Comparison of ENCODE assay signal across 9 mouse cellular contexts in the genomic region with DNA sequence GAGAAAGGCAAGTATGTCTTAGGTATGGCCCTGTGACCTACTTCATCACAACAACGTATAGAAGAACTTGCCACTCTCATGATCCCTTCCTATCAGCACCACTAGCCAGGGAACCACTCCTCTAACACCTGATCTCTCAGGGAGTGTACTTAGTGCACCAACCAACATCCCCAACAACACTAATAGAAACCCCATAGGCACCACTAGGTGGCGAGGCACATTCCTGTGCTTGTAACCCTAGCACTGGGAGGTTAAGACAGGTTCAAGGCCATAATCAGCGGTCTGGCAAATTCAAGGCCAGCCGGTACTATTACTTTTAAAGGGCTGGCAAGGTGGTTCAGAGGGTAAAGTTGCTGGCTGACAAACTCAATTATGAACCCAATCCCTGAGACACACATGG. TPM values are rescaled to one million over a fixed set of nuclear protein-coding genes. Genes with fewer than 3 reads are reported as not detected.
A peak's percentile ranks its signal among the peaks of the same experiment; 100 is the strongest.
DNase-seq lines count a peak whose midpoint lies in the region; ATAC-seq and TF ChIP-seq lines count a peak whose summit lies in the region.
"Had no signal": no experiment of that assay in that cellular context is flagged by ENCODE, and none has a peak within 500 bp of the region (broad histone marks: within the 10 kb centered on the region; RNA-seq: fewer than 3 reads in every experiment).

No protein-coding gene starts in this region.

- H3K36me3 ChIP-seq in spleen, adult 2 months (ENCODE audit: control insufficient read depth, insufficient read depth, low read length), result peaks cover 10% of the 10 kb centered on the region
- peaks cover 6% of the 10 kb centered on the region; the same call in 1 of the 2 replicates for H3K36me3 ChIP-seq in liver, embryonic 11.5 days (ENCODE audit: control insufficient read depth, insufficient read depth, low read length)
- peaks cover 3% of the 10 kb centered on the region; the same call in 1 of the 2 replicates for H3K36me3 ChIP-seq in forebrain, embryonic 11.5 days (ENCODE audit: control insufficient read depth, insufficient read depth, low read length)

- H3K4me2 ChIP-seq in liver, embryonic 11.5 days, result no peak overlapping the region
- no peak overlapping the region for H3K4me2 ChIP-seq in forebrain, embryonic 11.5 days (ENCODE audit: low read depth, low read length, severe bottlenecking)

- H3K27me3 ChIP-seq in spleen, adult 2 months (ENCODE audit: control insufficient read depth, insufficient read depth, low read length), result peaks cover under 1% of the 10 kb centered on the region; the same call in 1 of the 2 replicates
- no peaks in the 10 kb centered on the region for H3K27me3 ChIP-seq in liver, embryonic 11.5 days (replicated peaks; ENCODE audit: control insufficient read depth, insufficient read depth, low read length)
- H3K27me3 ChIP-seq in forebrain, embryonic 11.5 days (ENCODE audit: control insufficient read depth, insufficient read depth, low read length), result no peaks in the 10 kb centered on the region

- H3K27ac ChIP-seq in spleen, adult 2 months (ENCODE audit: insufficient read depth, low read length), result no peak overlapping the region
- H3K27ac ChIP-seq in liver, embryonic 11.5 days (ENCODE audit: low read depth, low read length), result no peak overlapping the region
- H3K27ac ChIP-seq in forebrain, embryonic 11.5 days (ENCODE audit: low read depth, low read length), result no peak overlapping the region

- ATAC-seq in liver, embryonic 11.5 days (replicated peaks; ENCODE audit: low FRiP score), result peak; percentile 29; the same call in 1 of the 2 replicates
- ATAC-seq in forebrain, embryonic 11.5 days (replicated peaks; ENCODE audit: low FRiP score), result no peak

- no peak overlapping the region for H3K4me3 ChIP-seq in spleen, adult 2 months (ENCODE audit: extremely low read depth, insufficient read depth, insufficient read length)
- H3K4me3 ChIP-seq in liver, embryonic 11.5 days (ENCODE audit: low read depth, low read length), result no peak overlapping the region
- no peak overlapping the region for H3K4me3 ChIP-seq in forebrain, embryonic 11.5 days (ENCODE audit: low read depth, low read length)
- H3K4me3 ChIP-seq: megakaryocyte, embryonic 14.5 days had no signal

- 58% methylated on average over 4 of the region's 4 CpGs for WGBS in spleen, adult 2 months
- 46% methylated on average over 4 of the region's 4 CpGs for WGBS in liver, embryonic 11.5 days
- WGBS in forebrain, embryonic 11.5 days, result 51% methylated on average over 4 of the region's 4 CpGs

- no peaks in the 10 kb centered on the region for H3K9me3 ChIP-seq in liver, embryonic 11.5 days (ENCODE audit: control insufficient read depth, low read length)
- no peaks in the 10 kb centered on the region for H3K9me3 ChIP-seq in forebrain, embryonic 11.5 days (ENCODE audit: control insufficient read depth, low read length)

- peak; percentile 44; the same call in 1 of the 2 replicates for TF ChIP-seq CTCF in spleen, adult 2 months (IDR thresholded peaks at IDR 0.05; ENCODE audit: extremely low read depth, insufficient read depth, insufficient read length, insufficient replicate concordance)

- peak; percentile 43 for DNase-seq in adrenal gland, postnatal 14 days
- DNase-seq in adrenal gland, adult 18-20 months (ENCODE audit: low spot score in 2 of 2), result no peak
- peak; percentile 27 to 28 for DNase-seq in spleen, adult 2 months (ENCODE audit: low read depth in 1 of 2, low spot score in 2 of 2)
- DNase-seq in spleen, adult 12 weeks (ENCODE audit: low spot score), result no peak
- no peak for DNase-seq in liver, embryonic 11.5 days (ENCODE audit: low spot score)
- peak; percentile 33 for DNase-seq in thymus, postnatal 14 days
- no peak for DNase-seq in forebrain, embryonic 11.5 days (ENCODE audit: low spot score)
- no peak for DNase-seq in left cerebral cortex, adult 18-20 months (ENCODE audit: low spot score in 2 of 2)

- no peak for TF ChIP-seq POLR2A in spleen, adult 2 months (IDR thresholded peaks at IDR 0.05; ENCODE audit: low read depth, low read length)

- H3K9ac ChIP-seq in liver, embryonic 11.5 days (ENCODE audit: low read depth, low read length), result no peak overlapping the region
- H3K9ac ChIP-seq in forebrain, embryonic 11.5 days (ENCODE audit: low read length), result no peak overlapping the region

- no peaks in the 10 kb centered on the region for H3K4me1 ChIP-seq in spleen, adult 2 months (ENCODE audit: control insufficient read depth, insufficient read depth, insufficient read length)
- H3K4me1 ChIP-seq in liver, embryonic 11.5 days (replicated peaks; ENCODE audit: control insufficient read depth, insufficient read depth, low read length), result no peaks in the 10 kb centered on the region
- H3K4me1 ChIP-seq in forebrain, embryonic 11.5 days (replicated peaks; ENCODE audit: control insufficient read depth, insufficient read depth, low read length), result peaks cover under 1% of the 10 kb centered on the region; the same call in 1 of the 2 replicates
- H3K4me1 ChIP-seq: megakaryocyte, embryonic 14.5 days had no signal

RNA-seq across cellular contexts. Expression of a gene that starts 8.3 kb away (rescaled TPM):
- 24.2 and 28.2 TPM in 2 replicates for total RNA-seq in adrenal gland, postnatal 14 days (2021)
- total RNA-seq in adrenal gland, adult 18-20 months (2021), result 10 to 100 TPM; 16.9 to 20.9 TPM
- polyA plus RNA-seq in spleen, adult 2 months (2012; rRNA removed), result 4.9 and 5.5 TPM in 2 replicates
- 4.2 and 4.9 TPM in 2 replicates for polyA plus RNA-seq in liver, embryonic 11.5 days (2014; fragmentation: Nextera tagmentation; extraction: Ambion mirVana)
- polyA plus RNA-seq in forebrain, embryonic 11.5 days (2014; fragmentation: Nextera tagmentation; extraction: Ambion mirVana), result 7.9 and 9.5 TPM in 2 replicates
- 10 to 100 TPM; 20.8 to 21.3 TPM for total RNA-seq in left cerebral cortex, adult 18-20 months (2021)

RNA-seq across cellular contexts. Expression of a gene that starts 33.8 kb away (rescaled TPM):
- 47.2 and 49.9 TPM in 2 replicates for total RNA-seq in adrenal gland, postnatal 14 days (2021)
- total RNA-seq in adrenal gland, adult 18-20 months (2021), result 10 to 100 TPM; 48.9 to 50.9 TPM
- polyA plus RNA-seq in spleen, adult 2 months (2012; rRNA removed), result 13.6 and 15.5 TPM in 2 replicates
- 111 and 120 TPM in 2 replicates for polyA plus RNA-seq in liver, embryonic 11.5 days (2014; fragmentation: Nextera tagmentation; extraction: Ambion mirVana)
- polyA plus RNA-seq in forebrain, embryonic 11.5 days (2014; fragmentation: Nextera tagmentation; extraction: Ambion mirVana), result 79.6 and 80.9 TPM in 2 replicates
- total RNA-seq in left cerebral cortex, adult 18-20 months (2021), result 10 to 100 TPM; 36.9 to 40.8 TPM

RNA-seq across cellular contexts. Expression of a gene that starts 57.2 kb away (rescaled TPM):
- total RNA-seq in adrenal gland, postnatal 14 days (2021), result 0.83 and 1.0 TPM in 2 replicates
- under 1 TPM; 0.26 to 0.33 TPM for total RNA-seq in adrenal gland, adult 18-20 months (2021)
- polyA plus RNA-seq in spleen, adult 2 months (2012; rRNA removed), result 0.11 and 0.15 TPM in 2 replicates
- polyA plus RNA-seq in liver, embryonic 11.5 days (2014; fragmentation: Nextera tagmentation; extraction: Ambion mirVana), result 0.07 and 0.09 TPM in 2 replicates
- polyA plus RNA-seq in forebrain, embryonic 11.5 days (2014; fragmentation: Nextera tagmentation; extraction: Ambion mirVana), result 0.29 and 0.95 TPM in 2 replicates
- 1 to 10 TPM; 1.1 to 2.0 TPM for total RNA-seq in left cerebral cortex, adult 18-20 months (2021)

Comparison
In these comparisons a context has a peak if more than half of its experiments do, and no peak if none do; other contexts are left out.
1. DNase-seq: peak in adrenal gland, postnatal 14 days (single experiment), spleen, adult 2 months (2 of 2) and thymus, postnatal 14 days (single experiment); none in adrenal gland, adult 18-20 months (0 of 2), spleen, adult 12 weeks (single experiment), liver, embryonic 11.5 days (single experiment), forebrain, embryonic 11.5 days (single experiment) and left cerebral cortex, adult 18-20 months (0 of 2).